Mouse (Mus musculus): ENCODE data around the gene Gm10799. TPM values are rescaled to one million over a fixed set of nuclear protein-coding genes. Genes with fewer than 3 reads are reported as not detected.

Gene Gm10799
- polyA plus RNA-seq, 1 experiment from 2014 or later: not detected

DNA sequence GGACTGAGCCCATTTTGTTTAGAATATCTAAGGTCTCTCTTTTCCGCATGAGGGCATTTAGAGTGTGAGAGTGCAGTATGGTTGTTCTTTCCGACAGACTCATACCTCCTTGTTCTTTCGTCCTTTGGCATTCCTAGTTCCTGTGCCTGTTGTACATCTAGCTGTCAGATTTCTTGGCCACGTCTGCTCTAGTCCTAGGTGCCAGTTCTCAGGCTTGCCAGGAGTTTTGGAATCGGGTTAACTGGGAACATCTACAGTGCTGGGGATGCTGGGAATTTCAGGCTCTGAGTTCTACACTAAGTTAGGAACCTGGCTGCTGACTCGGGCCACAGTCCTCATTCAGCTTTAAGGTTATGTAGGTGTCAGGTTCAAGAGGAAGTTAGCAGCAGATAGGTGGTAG lies 32.8 kb downstream of the Gm10799 start:
- Histone ChIP-seq H3K36me3 (ENCODE audit: control insufficient read depth, insufficient read depth, low read length) (peaks cover 62% of the 10 kb centered on the region), H3K27ac (replicated peaks; ENCODE audit: low read depth, low read length) (no peak overlapping the region), H3K9me3 (ENCODE audit: control insufficient read depth, low read length) (no peaks in the 10 kb centered on the region), H3K27me3 (ENCODE audit: control insufficient read depth, insufficient read depth, low read length) (no peaks in the 10 kb centered on the region), H3K4me1 (ENCODE audit: control insufficient read depth, insufficient read depth, low read length) (no peaks in the 10 kb centered on the region), H3K4me2 (ENCODE audit: low read length) (no peak overlapping the region), H3K9ac (replicated peaks; ENCODE audit: low read length) (no peak overlapping the region), H3K4me3 (replicated peaks; ENCODE audit: low read depth, low read length) (no peak overlapping the region)
- ATAC-seq (ENCODE audit: low FRiP score, low TSS enrichment) (no peak), DNase-seq (no peak)
- 90% methylated on average over 6 of the region's 6 CpGs for WGBS

DNA sequence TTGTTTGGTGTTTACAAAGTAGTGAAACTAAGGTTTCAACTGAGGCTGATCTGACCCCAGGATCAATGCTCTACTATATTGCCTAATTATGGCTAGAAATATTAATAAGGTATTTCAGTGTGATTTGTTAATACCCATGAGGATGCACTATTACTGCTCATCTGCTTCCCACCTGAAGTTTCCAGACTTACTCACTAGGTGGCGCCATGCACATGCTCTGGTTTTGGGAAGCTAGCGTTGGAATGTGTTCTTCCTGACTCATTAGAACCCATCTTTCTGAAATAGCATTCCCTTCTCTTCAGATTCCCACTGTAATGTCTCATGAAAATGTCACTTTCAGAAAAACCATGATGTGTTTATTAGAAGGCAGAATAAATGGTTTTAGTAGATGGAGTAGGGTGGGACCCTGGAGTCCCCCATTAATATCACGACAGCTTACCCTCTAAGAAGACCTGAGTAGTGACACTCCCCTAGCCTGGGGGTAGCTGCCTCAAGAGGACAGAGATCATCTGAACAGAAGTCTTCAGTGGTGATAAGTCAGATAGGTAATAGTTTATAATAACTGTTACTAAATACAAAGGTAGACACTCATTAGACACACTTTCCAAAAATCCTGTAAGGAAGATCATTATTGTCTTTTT lies 33.4 kb downstream of the Gm10799 start:
- H3K9me3 ChIP-seq (ENCODE audit: control insufficient read depth, low read length): no peaks in the 10 kb centered on the region
- ATAC-seq (ENCODE audit: low FRiP score, low TSS enrichment): no peak
- H3K4me3 ChIP-seq (replicated peaks; ENCODE audit: low read depth, low read length): no peak overlapping the region
- no peak overlapping the region for H3K9ac ChIP-seq (replicated peaks; ENCODE audit: low read length)
- no peak overlapping the region for H3K27ac ChIP-seq (replicated peaks; ENCODE audit: low read depth, low read length)
- no peak overlapping the region for H3K4me2 ChIP-seq (ENCODE audit: low read length)
- H3K27me3 ChIP-seq (ENCODE audit: control insufficient read depth, insufficient read depth, low read length): no peaks in the 10 kb centered on the region
- peak; percentile 81 for DNase-seq
- H3K36me3 ChIP-seq (ENCODE audit: control insufficient read depth, insufficient read depth, low read length): peaks cover 55% of the 10 kb centered on the region
- 33% methylated on average over 3 of the region's 3 CpGs for WGBS
- no peaks in the 10 kb centered on the region for H3K4me1 ChIP-seq (ENCODE audit: control insufficient read depth, insufficient read depth, low read length)

DNA sequence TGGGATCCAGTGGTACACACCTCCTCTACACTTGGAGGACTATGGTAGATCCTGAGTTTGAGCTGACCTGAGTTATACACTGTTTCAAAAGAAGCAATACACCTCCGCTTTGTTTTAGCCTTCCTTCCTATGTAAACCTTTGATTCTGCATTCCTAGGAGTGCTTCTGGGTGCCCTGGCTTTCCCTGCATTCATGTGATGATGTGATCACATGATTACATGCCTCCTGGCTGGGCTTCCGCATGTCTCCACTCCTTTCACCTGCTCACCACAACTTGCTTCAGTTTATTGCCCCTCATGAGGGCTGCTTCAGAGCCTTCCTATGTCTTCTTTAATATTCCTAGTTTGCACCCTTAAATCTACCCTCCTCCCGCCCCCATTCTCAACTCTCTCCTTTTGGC lies 36.3 kb downstream of the Gm10799 start:
- Histone ChIP-seq H3K4me2 (ENCODE audit: low read length) (no peak overlapping the region), H3K4me1 (ENCODE audit: control insufficient read depth, insufficient read depth, low read length) (peaks cover 13% of the 10 kb centered on the region), H3K9me3 (ENCODE audit: control insufficient read depth, low read length) (no peaks in the 10 kb centered on the region), H3K27me3 (ENCODE audit: control insufficient read depth, insufficient read depth, low read length) (no peaks in the 10 kb centered on the region), H3K9ac (replicated peaks; ENCODE audit: low read length) (no peak overlapping the region), H3K4me3 (replicated peaks; ENCODE audit: low read depth, low read length) (no peak overlapping the region), H3K36me3 (ENCODE audit: control insufficient read depth, insufficient read depth, low read length) (peaks cover 36% of the 10 kb centered on the region), H3K27ac (replicated peaks; ENCODE audit: low read depth, low read length) (no peak overlapping the region)
- 87% methylated on average over 3 of the region's 3 CpGs for WGBS
- ATAC-seq (ENCODE audit: low FRiP score, low TSS enrichment) (no peak), DNase-seq (no peak)

DNA sequence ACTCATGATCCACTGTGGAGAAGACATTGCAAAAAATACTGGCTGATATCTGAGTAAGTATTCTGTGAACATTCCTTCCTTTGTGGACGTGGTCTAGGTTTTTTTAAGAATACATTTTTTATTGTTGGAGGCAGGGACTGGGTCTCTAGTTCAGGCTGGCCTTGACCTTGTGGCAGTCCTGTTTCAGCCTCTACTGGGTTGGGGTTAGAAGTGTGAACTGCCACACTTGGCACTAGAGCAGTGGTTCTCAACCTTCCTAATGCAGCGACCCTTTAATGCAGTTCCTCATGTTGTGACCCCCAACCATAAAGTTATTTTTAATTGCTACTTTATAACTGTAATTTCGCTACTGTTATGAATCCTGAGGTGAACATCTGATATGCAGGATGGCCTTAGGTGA lies 38.0 kb downstream of the Gm10799 start:
- DNase-seq (no peak), ATAC-seq (ENCODE audit: low FRiP score, low TSS enrichment) (no peak)
- WGBS: 92% methylated on average over 3 of the region's 3 CpGs
- no peak overlapping the region for H3K9ac ChIP-seq (replicated peaks; ENCODE audit: low read length)
- no peaks in the 10 kb centered on the region for H3K27me3 ChIP-seq (ENCODE audit: control insufficient read depth, insufficient read depth, low read length)
- peaks cover 13% of the 10 kb centered on the region for H3K4me1 ChIP-seq (ENCODE audit: control insufficient read depth, insufficient read depth, low read length)
- H3K36me3 ChIP-seq (ENCODE audit: control insufficient read depth, insufficient read depth, low read length): peaks cover 21% of the 10 kb centered on the region
- no peak overlapping the region for H3K4me3 ChIP-seq (replicated peaks; ENCODE audit: low read depth, low read length)
- no peak overlapping the region for H3K27ac ChIP-seq (replicated peaks; ENCODE audit: low read depth, low read length)
- H3K9me3 ChIP-seq (ENCODE audit: control insufficient read depth, low read length): no peaks in the 10 kb centered on the region
- H3K4me2 ChIP-seq (ENCODE audit: low read length): no peak overlapping the region

DNA sequence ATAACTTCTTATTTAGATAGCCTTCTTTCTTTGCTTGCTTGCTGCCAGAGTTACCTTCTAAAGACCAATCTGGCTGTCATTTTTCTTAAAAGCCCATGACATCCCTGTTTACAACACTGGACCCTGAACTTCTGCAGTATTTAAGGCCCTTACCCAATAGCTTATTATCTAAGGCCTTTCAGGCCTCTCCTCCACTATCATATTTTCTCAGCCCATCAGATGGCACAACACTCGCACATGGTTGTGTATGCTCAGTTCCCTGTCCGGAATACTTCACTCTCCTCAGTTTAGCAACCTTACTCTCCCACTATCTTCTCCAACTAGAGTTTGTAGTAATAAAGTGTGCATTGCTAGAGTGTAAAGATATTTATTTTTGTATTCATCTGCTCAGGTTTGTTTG lies 39.3 kb downstream of the Gm10799 start:
- peak overlapping the region; percentile 81 for H3K4me2 ChIP-seq (ENCODE audit: low read length)
- peaks cover 13% of the 10 kb centered on the region for H3K4me1 ChIP-seq (ENCODE audit: control insufficient read depth, insufficient read depth, low read length)
- 81% methylated on average over 2 of the region's 2 CpGs for WGBS
- no peak overlapping the region for H3K27ac ChIP-seq (replicated peaks; ENCODE audit: low read depth, low read length)
- no peaks in the 10 kb centered on the region for H3K27me3 ChIP-seq (ENCODE audit: control insufficient read depth, insufficient read depth, low read length)
- peak overlapping the region; percentile 98 for H3K4me3 ChIP-seq (replicated peaks; ENCODE audit: low read depth, low read length)
- peak overlapping the region; percentile 96; the same call in 1 of the 2 replicates for H3K9ac ChIP-seq (replicated peaks; ENCODE audit: low read length)
- DNase-seq (no peak), ATAC-seq (ENCODE audit: low FRiP score, low TSS enrichment) (no peak)
- H3K36me3 ChIP-seq (ENCODE audit: control insufficient read depth, insufficient read depth, low read length): peaks cover 13% of the 10 kb centered on the region
- H3K9me3 ChIP-seq (ENCODE audit: control insufficient read depth, low read length): no peaks in the 10 kb centered on the region

DNA sequence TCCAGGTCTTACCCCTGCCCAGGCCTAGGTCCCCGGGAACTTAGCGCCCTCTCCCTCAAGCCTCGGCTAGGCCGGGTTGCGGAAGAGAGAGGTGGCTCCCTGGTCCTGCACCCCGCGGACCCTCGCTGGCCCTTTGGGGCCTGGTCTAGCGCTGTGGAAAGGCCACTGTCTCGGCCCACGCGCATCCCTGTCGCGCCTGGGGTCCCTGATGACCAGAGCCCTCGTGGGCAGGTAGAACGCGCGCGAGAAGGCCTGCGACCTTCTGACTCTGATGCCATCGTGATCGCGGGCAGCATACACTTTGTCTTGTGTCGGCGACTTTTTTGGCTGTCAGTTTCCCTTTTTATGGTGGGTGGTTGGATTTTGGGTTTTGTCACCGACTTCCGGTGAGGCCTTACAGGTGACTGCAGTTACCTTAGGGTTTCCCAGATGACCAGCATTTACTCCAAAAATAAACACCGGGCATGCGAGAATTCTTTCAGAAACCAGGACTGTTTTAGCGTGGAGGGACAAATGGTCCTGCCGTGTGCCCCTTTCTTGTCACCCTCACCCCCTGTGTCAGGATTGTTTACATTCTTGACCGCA lies 40.1 kb downstream of the Gm10799 start, which contains the start of gene 4931422A03Rik:
TSS of gene 4931422A03Rik (minus strand) at position 223 of the 585 bp plus-strand sequence.
- no peaks in the 10 kb centered on the region for H3K9me3 ChIP-seq (ENCODE audit: control insufficient read depth, low read length)
- peaks cover 7% of the 10 kb centered on the region for H3K36me3 ChIP-seq (ENCODE audit: control insufficient read depth, insufficient read depth, low read length)
- peak; percentile 75 for ATAC-seq (ENCODE audit: low FRiP score, low TSS enrichment)
- DNase-seq: peak; percentile 52
- H3K27me3 ChIP-seq (ENCODE audit: control insufficient read depth, insufficient read depth, low read length): no peaks in the 10 kb centered on the region
- H3K4me1 ChIP-seq (ENCODE audit: control insufficient read depth, insufficient read depth, low read length): peaks cover 13% of the 10 kb centered on the region
- H3K4me3 ChIP-seq (replicated peaks; ENCODE audit: low read depth, low read length): peak within 1 kb of the TSS; percentile 98
- H3K27ac ChIP-seq (replicated peaks; ENCODE audit: low read depth, low read length): peak within 1 kb of the TSS; percentile 73
- peak within 1 kb of the TSS; percentile 96 for H3K9ac ChIP-seq (replicated peaks; ENCODE audit: low read length)
- 2% methylated on average over 32 of the region's 32 CpGs for WGBS
- H3K4me2 ChIP-seq (ENCODE audit: low read length): peak within 1 kb of the TSS; percentile 81

DNA sequence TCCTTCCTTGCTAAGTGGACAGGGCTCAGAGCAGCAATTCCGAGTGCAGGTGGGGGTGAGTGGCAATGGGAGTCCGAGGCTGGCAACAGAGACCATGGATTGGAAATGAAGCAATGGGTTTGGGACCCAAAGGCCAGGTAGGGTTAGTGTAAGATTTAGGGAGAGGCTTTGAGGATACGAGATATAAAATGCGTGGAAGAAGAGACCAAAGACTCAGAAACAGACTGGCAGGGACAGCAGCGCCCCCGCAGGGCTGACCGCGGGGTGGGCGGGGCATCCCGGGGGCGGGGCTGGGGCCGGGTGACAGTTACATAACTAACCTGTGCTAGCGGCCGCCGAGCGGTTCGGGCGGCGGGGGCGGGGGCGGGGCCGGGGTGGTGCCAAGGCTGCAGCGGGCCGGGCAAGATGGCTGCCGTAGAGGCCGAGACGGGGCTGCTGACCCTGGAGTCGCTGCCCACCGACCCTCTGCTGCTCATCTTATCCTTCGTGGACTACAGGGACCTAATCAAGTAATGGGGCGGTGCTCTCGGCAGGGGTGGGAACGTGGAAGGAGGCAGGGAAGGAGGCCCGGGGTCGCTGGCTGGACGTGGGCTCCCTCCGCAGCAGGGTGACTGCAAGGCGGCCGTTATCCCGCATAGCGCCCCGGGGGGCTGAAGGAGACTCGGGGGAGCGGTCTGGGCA lies 40.8 kb downstream of the Gm10799 start, which contains the start of gene Fbxo3:
TSS of gene Fbxo3 (plus strand) at position 264 of the 681 bp plus-strand sequence.
- Histone ChIP-seq H3K9me3 (ENCODE audit: control insufficient read depth, low read length) (no peaks in the 10 kb centered on the region), H3K4me2 (ENCODE audit: low read length) (peak within 1 kb of the TSS; percentile 81), H3K27ac (replicated peaks; ENCODE audit: low read depth, low read length) (peak within 1 kb of the TSS; percentile 73), H3K9ac (replicated peaks; ENCODE audit: low read length) (peak within 1 kb of the TSS; percentile 96), H3K27me3 (ENCODE audit: control insufficient read depth, insufficient read depth, low read length) (no peaks in the 10 kb centered on the region), H3K4me1 (ENCODE audit: control insufficient read depth, insufficient read depth, low read length) (peaks cover 13% of the 10 kb centered on the region), H3K36me3 (ENCODE audit: control insufficient read depth, insufficient read depth, low read length) (peaks cover 6% of the 10 kb centered on the region; the same call in 1 of the 2 replicates), H3K4me3 (replicated peaks; ENCODE audit: low read depth, low read length) (peak within 1 kb of the TSS; percentile 98)
- ATAC-seq (ENCODE audit: low FRiP score, low TSS enrichment) (peak; percentile 96), DNase-seq (peak; percentile 87)
- WGBS: 1% methylated on average over 44 of the region's 44 CpGs

DNA sequence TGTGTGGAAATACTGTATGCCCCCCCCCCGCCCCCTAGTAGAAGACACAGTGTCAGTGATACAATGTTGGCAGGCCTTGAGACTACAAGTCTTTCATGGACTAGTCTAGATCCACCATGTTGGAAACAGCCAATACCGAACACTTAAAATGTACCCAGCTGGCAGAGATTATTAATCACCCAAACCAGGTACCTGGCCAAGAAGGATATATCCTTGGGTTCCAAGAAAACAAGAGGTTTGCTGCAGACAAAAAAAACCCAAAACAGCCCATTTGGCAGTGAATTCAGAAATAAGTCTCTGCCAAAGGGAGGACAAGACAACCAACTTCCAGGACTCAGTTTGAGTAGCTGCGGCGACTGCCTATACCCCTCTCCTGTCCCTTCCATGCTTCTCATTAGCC lies 43.7 kb downstream of the Gm10799 start:
- Histone ChIP-seq H3K27ac (replicated peaks; ENCODE audit: low read depth, low read length) (no peak overlapping the region), H3K4me2 (ENCODE audit: low read length) (no peak overlapping the region), H3K4me3 (replicated peaks; ENCODE audit: low read depth, low read length) (no peak overlapping the region), H3K4me1 (ENCODE audit: control insufficient read depth, insufficient read depth, low read length) (peaks cover 12% of the 10 kb centered on the region), H3K27me3 (ENCODE audit: control insufficient read depth, insufficient read depth, low read length) (no peaks in the 10 kb centered on the region), H3K36me3 (ENCODE audit: control insufficient read depth, insufficient read depth, low read length) (no peaks in the 10 kb centered on the region), H3K9me3 (ENCODE audit: control insufficient read depth, low read length) (no peaks in the 10 kb centered on the region), H3K9ac (replicated peaks; ENCODE audit: low read length) (no peak overlapping the region)
- ATAC-seq (ENCODE audit: low FRiP score, low TSS enrichment) (no peak), DNase-seq (no peak)
- 91% methylated on average over 4 of the region's 4 CpGs for WGBS

Data from midbrain, embryonic 14.5 days (tissue).